Mouse (Mus musculus) limb, embryonic 10.5 days (tissue): ENCODE results near the gene AL732309.1. TPM values are rescaled to one million over a fixed set of nuclear protein-coding genes. Genes with fewer than 3 reads are reported as not detected.
"Not testable (repeated sequence)": the region's sequence is repeated elsewhere in the genome, so short reads cannot be mapped to it uniquely, and the experiment has no call there.

Experiments
- DNase-seq: peaks from one replicate; pipeline ENCODE4 v3.0.0-alpha.2; 2017; ENCODE audit warnings: low spot score
- H3K27ac ChIP-seq: fragments of 300-500 bp; sonication (generic); 2 replicates; pipeline ENCODE4 v1.5.1; 2016; ENCODE audit warnings: mild to moderate bottlenecking
- H3K27me3 ChIP-seq: fragments of 300-500 bp; sonication (generic); 2 replicates; pipeline ENCODE4 v1.6.1; 2016; ENCODE audit warnings: low read depth, mild to moderate bottlenecking; ENCODE audit not compliant: poor library complexity, severe bottlenecking
- H3K36me3 ChIP-seq: fragments of 300-500 bp; sonication (generic); 2 replicates; pipeline ENCODE4 v1.6.1; 2016; ENCODE audit warnings: mild to moderate bottlenecking, moderate library complexity
- H3K4me1 ChIP-seq: fragments of 300-500 bp; sonication (generic); 2 replicates; pipeline ENCODE4 v1.6.1; 2016
- H3K4me3 ChIP-seq: fragments of 300-500 bp; sonication (generic); 2 replicates; pipeline ENCODE4 v1.5.1; 2016; ENCODE audit warnings: mild to moderate bottlenecking, moderate library complexity
- H3K9me3 ChIP-seq: fragments of 300-500 bp; sonication (generic); replicated peaks from 2 replicates; pipeline ENCODE4 v1.6.1; 2016; ENCODE audit warnings: mild to moderate bottlenecking
- WGBS: fragments of 180-500 bp; shearing (Covaris S2); methylation state at CpG from one replicate; pipeline ENCODE4 v1.1.7; 2016; 5-methylcytosine and 5-hydroxymethylcytosine counted together
- polyA plus RNA-seq: library from polyadenylated mRNA; unstranded; fragments of >200 nt; fragmentation: Nextera tagmentation; extraction: Ambion mirVana; gene quantifications from 2 replicates; pipeline ENCODE4 v1.2.1, GENCODE M21; 2016

Gene AL732309.1
- polyA plus RNA-seq, 1 experiment from 2014 or later: 7.8 TPM

DNA sequence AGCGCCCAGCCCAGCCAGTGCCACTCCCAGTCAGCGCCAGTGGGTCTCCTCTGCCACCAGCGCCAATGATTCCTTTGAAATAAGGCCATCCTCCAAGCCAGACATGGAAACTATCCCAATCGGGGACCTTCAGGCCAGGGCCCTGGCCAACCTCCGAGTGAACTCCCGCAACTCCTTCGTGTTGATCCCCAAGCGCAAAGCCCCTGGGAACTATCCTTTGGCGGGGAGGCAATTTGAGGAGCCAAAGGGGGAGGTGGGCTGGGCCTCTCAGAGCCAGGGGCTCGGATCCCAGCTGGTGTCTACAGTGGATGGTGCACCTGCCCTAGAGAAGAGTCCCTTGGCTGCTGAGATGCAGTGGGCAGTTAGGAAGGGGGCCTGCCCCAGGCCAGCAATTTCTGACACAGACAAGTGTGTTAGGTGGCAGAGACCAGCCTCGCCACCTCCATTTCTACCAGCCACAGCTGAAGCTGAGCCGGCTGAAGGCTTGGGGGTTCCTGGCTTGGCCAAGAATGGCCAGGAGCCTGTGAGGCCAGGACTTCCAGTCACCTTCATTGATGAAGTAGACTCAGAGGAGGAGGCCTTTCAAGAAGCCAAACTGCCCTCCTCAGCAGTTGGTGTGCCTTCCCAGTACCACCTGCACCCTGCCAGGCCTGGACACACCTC lies 17.1 kb upstream of the AL732309.1 start:
- no peak overlapping the region; the same call in 1 of the 2 replicates for H3K27ac ChIP-seq
- H3K4me1 ChIP-seq: peaks cover 41% of the 10 kb centered on the region
- H3K4me3 ChIP-seq: peak overlapping the region; percentile 85
- 21% methylated on average over 12 of the region's 12 CpGs for WGBS
- peaks cover 8% of the 10 kb centered on the region for H3K36me3 ChIP-seq
- H3K9me3 ChIP-seq: no peaks in the 10 kb centered on the region
- peaks cover 29% of the 10 kb centered on the region for H3K27me3 ChIP-seq
- no peak for DNase-seq

DNA sequence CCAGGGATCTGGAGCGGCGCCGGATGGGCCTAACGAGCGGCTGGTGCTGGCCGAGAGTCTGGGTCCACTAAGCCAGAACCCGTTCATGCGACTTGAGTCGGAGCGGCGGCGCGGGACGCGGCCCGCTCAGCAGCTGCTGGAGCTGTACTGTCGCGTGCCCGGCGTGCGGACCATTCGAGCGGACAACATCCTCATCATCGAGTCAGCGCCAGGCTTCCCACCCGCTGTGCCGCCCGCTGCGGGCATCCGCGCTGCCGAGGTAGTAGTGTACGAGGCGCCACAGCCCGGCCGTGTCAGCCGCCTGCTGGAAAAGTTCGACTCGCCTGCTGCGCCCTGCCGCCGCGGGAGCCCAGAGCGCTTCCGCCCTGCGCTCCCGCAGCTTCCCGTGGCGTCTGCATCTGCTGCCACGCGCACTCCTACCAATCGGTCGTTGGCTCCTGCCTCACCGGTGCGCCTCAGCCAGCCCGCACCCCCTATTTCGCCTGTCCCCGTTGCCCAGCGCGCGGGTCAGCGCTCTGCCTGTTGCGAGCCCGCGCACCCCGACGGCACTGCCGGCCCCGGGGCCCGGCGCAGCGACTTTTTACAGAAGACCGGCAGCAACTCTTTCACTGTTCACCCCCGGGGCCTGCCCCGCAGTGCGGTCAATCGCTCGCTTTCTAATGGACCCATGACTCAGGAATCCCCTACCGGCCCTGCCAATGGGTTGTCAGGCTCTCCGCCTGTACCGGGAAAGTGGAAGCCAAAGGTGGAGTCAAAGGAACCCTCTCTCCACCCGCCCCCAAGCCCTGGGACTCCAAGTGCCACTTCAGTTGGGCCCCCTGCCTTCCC lies 16.3 kb upstream of the AL732309.1 start:
- Histone ChIP-seq H3K27me3 (peaks cover 29% of the 10 kb centered on the region), H3K4me1 (peaks cover 41% of the 10 kb centered on the region), H3K4me3 (peak overlapping the region; percentile 85), H3K9me3 (no peaks in the 10 kb centered on the region), H3K36me3 (peaks cover 1% of the 10 kb centered on the region), H3K27ac (peak overlapping the region; percentile 80)
- peak; percentile 58 for DNase-seq
- WGBS: under 1% methylated on average over 82 of the region's 82 CpGs

DNA sequence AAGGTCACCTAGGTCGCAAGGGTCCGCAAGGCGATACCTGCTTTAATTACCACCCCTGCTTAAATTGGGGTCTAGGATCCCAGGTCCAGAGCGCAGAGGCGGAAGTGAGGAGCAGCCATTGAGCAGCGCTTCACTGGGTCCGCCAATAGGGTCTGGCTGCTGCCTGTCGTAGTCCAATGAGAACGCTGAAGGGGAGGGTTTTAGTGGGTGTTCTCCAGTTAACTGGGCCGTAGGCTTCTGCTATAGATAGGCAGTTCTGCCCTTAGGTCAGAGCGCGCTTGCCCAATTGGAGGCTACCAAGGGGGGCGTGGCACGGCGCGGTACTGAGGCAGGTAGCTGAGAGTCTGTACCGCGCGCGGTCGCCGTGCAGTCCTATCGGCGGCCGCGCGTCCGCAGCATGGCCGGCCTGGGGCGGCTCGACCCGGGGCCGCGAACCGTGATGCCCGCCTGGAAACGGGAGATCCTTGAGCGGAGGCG lies 15.7 kb upstream of the AL732309.1 start, which contains the start of gene Tprn:
TSS of gene Tprn (plus strand) at position 328 of the 477 bp plus-strand sequence.
- under 1% methylated on average over 39 of the region's 39 CpGs for WGBS
- Histone ChIP-seq H3K27me3 (peaks cover 29% of the 10 kb centered on the region), H3K27ac (peak within 1 kb of the TSS; percentile 80), H3K4me3 (peak within 1 kb of the TSS; percentile 85), H3K9me3 (no peaks in the 10 kb centered on the region), H3K4me1 (peaks cover 41% of the 10 kb centered on the region), H3K36me3 (no peaks in the 10 kb centered on the region)
- DNase-seq: peak; percentile 90

DNA sequence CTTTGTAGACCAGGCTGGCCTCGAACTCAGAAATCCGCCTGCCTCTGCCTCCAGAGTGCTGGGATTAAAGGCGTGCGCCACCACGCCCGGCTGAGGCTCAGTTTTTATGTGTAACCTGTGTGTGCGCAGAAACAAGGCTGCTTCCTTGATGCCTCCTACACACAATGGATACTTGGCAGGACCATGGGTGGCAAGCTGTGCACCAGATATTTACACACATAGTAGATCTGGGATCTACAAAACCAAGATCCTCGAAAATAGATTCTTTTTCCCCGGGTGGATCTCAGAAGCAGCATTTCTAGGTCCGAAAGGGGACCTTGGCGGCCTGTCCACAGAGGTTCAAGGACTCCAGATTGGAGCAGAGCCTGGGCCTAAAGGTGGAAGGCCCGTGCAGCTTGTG lies 15.2 kb upstream of the AL732309.1 start:
- DNase-seq: no peak
- peaks cover 41% of the 10 kb centered on the region for H3K4me1 ChIP-seq
- H3K9me3 ChIP-seq: no peaks in the 10 kb centered on the region
- 50% methylated on average over 12 of the region's 12 CpGs for WGBS
- no peaks in the 10 kb centered on the region for H3K36me3 ChIP-seq
- peak overlapping the region; percentile 80 for H3K27ac ChIP-seq
- peak overlapping the region; percentile 85 for H3K4me3 ChIP-seq
- H3K27me3 ChIP-seq: peaks cover 29% of the 10 kb centered on the region

DNA sequence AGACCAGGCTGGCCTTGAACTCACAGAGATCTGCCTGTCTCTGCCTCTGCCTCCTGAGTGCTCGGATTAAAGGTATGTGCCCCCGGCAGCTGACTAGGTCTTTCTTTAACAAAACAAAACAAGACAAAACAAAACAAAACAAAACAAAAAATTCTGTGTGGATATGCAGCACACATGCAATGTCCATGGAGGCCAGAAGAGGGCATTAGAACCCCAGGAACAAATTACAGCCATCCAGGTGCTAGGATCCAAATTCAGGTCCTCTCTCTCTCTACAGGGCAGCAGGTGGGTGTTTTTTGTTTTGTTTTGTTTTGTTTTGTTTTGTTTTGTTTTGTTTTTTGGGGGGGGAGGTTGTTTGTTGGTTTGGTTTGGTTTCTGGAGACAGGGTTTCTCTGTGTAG lies 12.2 kb upstream of the AL732309.1 start:
- Histone ChIP-seq H3K4me1 (peaks cover 35% of the 10 kb centered on the region), H3K27ac (no peak overlapping the region), H3K27me3 (peaks cover 9% of the 10 kb centered on the region), H3K4me3 (no peak overlapping the region), H3K9me3 (no peaks in the 10 kb centered on the region), H3K36me3 (no peaks in the 10 kb centered on the region)
- DNase-seq: no peak
- WGBS: 69% methylated on average over 2 of the region's 2 CpGs

DNA sequence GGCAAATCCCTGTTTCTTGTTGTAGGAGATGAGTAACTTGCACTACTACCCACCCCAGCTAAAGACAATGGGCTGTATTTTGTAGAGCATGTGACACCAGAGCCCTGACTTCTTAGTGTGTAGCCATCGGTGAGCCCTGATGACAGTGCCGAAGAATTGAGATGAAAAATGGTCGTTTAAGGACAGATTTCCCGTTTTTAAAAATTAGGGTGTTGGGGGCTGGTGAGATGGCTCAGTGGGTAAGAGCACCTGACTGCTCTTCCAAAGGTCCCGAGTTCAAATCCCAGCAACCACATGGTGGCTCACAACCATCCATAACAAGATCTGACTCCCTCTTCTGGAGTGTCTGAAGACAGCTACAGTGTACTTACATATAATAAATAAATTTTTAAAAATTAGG lies 10.6 kb upstream of the AL732309.1 start:
- not testable (repeated sequence) for H3K27me3 ChIP-seq, DNase-seq, H3K4me3 ChIP-seq, H3K36me3 ChIP-seq, H3K27ac ChIP-seq, H3K9me3 ChIP-seq
- WGBS: 91% methylated on average over 5 of the region's 5 CpGs
- peaks cover 23% of the 10 kb centered on the region for H3K4me1 ChIP-seq

DNA sequence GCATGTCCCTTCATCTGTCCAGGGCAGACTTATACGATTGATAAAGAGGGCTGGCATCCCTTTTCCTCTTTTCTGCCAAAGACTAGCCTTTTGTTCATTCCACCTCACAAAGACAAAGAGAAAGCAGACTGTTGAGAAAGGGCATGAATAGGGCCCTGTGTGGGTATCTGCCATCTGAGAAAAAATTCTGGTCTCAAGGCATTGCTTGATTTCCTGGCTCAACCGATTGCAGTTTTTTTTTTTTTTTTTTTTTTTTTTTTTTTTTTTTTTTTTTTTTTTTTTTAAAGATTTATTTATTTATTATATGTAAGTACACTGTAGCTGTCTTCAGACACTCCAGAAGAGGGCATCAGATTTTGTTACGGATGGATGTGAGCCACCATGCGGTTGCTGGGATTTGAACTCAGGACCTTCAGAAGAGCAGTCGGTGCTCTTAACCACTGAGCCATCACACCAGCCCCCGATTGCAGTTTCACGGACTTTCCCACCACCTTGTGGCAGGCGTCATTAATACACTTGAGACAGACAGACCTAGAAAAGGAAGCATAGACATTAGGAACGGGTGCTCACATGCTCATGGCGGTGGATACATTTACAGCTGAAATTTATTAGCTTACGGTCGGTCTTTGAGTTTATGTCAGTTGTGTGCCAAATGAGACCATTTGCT lies 9.9 kb upstream of the AL732309.1 start:
- H3K27me3 ChIP-seq, H3K27ac ChIP-seq, DNase-seq, H3K9me3 ChIP-seq: not testable (repeated sequence)
- peaks cover 18% of the 10 kb centered on the region for H3K4me1 ChIP-seq
- WGBS: 68% methylated on average over 12 of the region's 12 CpGs
- H3K36me3 ChIP-seq: peaks cover 14% of the 10 kb centered on the region
- peak overlapping the region; percentile 79 for H3K4me3 ChIP-seq

DNA sequence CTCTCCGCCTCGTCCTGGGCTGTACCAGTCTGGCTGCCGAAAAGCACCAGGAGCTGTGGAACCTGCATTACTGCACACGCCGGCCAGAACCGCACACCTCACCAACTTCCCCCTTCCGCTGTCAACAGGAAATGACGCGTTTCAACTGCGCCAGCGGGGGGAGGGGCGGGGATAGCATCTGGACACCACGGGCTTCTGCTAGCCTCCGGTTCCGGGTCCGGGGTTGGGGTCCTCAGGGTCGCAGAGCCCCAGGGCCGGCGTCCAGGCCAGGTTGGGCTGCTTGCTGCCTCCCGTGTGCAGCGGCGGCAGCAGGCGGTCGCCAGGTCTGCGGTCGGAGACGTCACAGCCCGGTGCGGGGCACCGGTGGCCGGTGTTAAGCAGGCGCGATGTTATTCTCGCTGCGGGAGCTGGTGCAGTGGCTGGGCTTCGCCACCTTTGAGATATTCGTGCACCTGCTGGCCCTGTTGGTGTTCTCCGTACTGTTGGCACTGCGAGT lies 8.7 kb upstream of the AL732309.1 start, which contains the start of gene Tmem203:
TSS of gene Tmem203 (plus strand) at position 156 of the 496 bp plus-strand sequence.
- Histone ChIP-seq H3K4me3 (peak within 1 kb of the TSS; percentile 79), H3K27ac (peak within 1 kb of the TSS; percentile 92), H3K4me1 (peaks cover 18% of the 10 kb centered on the region), H3K27me3 (no peaks in the 10 kb centered on the region), H3K36me3 (peaks cover 26% of the 10 kb centered on the region), H3K9me3 (no peaks in the 10 kb centered on the region)
- under 1% methylated on average over 39 of the region's 39 CpGs for WGBS
- peak; percentile 99 for DNase-seq

DNA sequence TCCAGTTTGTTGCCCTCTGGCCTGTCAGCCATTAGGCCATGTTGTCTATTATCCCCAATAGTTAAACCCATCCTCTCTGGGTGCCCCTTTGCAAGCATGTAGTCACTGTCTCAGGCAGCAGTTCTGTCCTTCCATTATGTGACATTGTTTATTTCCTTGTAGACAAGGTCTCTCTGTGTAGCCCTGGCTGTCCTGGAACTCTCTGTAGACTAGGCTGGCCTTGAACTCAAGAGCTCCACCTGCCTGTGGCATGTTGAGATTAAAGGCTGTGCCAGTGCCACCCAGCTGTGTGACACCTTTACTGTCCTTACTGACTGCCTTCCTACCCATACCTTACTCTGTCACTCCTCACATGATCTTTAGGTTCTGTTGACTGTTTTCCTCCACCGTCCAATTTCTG lies 5.7 kb upstream of the AL732309.1 start:
- WGBS: 83% methylated on average over 1 of the region's 1 CpGs
- Histone ChIP-seq H3K4me1 (peaks cover 18% of the 10 kb centered on the region), H3K27ac (no peak overlapping the region), H3K36me3 (peaks cover 56% of the 10 kb centered on the region), H3K4me3 (no peak overlapping the region), H3K27me3 (no peaks in the 10 kb centered on the region), H3K9me3 (no peaks in the 10 kb centered on the region)
- DNase-seq: no peak

DNA sequence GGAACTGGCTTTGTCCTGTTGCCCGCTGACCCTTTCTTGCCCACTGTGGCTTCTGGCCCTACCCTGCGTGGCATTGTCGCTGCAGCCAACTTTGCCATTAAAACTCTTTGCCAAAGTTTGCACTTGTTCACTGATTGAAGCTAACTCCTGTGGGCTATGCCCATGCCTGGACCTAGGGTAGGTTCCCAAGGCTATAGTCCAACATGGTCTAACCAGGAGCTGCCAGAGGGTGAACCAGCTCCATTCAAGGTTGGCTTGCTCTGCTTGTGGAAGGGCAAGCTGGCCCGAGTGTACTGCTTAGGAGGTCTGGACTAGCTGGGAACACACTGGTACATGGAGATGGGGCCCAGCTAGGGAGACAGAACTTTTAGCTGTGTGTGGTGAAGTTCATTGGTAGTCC lies 2.5 kb downstream of the AL732309.1 start:
- H3K36me3 ChIP-seq: peaks cover 43% of the 10 kb centered on the region
- WGBS: 87% methylated on average over 4 of the region's 4 CpGs
- no peak for DNase-seq
- H3K4me1 ChIP-seq: peaks cover 31% of the 10 kb centered on the region
- no peak overlapping the region for H3K27ac ChIP-seq
- peaks cover 39% of the 10 kb centered on the region for H3K27me3 ChIP-seq
- no peak overlapping the region for H3K4me3 ChIP-seq
- H3K9me3 ChIP-seq: no peaks in the 10 kb centered on the region

DNA sequence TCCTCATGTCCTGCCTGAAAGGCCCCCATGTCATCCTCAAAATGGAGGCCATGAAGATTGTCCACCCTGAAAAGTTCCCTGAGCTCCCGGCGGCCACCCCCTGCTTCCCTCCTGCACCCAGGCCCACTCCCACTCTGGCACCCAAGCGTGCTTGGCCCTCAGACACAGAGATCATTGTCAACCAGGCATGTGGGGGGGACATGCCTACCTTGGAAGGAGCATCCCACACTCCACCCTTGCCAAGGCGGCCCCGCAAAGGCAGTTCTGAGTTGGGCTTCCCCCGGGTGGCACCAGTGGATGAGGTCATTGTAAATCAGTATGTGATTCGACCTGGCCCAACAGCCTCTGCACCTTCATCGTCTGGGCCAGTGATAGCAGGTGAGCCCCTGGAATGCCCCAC lies 3.3 kb downstream of the AL732309.1 start:
- Histone ChIP-seq H3K9me3 (no peaks in the 10 kb centered on the region), H3K36me3 (peaks cover 35% of the 10 kb centered on the region), H3K4me3 (peak overlapping the region; percentile 63), H3K27me3 (peaks cover 44% of the 10 kb centered on the region), H3K27ac (peak overlapping the region; percentile 47; the same call in 1 of the 2 replicates), H3K4me1 (peaks cover 31% of the 10 kb centered on the region)
- 72% methylated on average over 8 of the region's 8 CpGs for WGBS
- no peak for DNase-seq

DNA sequence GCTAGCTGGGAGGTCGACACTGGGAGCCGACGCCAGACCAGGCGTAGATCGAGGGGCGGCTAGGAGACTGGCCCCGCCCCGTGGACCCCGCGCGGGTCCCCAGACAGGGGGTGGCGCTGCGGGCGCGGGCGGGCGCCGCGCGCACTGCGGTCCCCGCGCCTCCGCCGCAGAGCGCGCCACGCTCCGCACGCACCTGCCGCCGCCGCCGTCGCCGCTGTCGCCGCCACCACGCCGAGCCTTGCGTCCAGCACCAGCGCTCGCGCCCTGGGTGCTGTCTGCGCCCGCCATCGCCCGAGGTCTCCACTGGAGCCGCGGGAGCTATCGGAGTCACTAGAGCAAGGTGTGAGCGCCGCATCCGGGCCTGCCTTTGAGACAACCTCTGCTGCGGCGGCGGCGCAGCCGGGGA lies 4.6 kb downstream of the AL732309.1 start, which contains the start of the genes Rnf208 and Cysrt1:
TSS of gene Rnf208 (plus strand) at position 155 of the 406 bp plus-strand sequence.
TSS of gene Cysrt1 (minus strand) at position 352 of the 406 bp plus-strand sequence.
- under 1% methylated on average over 59 of the region's 59 CpGs for WGBS

More for the DNA sequence above, 4.6 kb downstream of the AL732309.1 start, which contains the start of the genes Rnf208 and Cysrt1:
- Histone ChIP-seq H3K36me3 (peaks cover 22% of the 10 kb centered on the region), H3K4me1 (peaks cover 31% of the 10 kb centered on the region), H3K9me3 (no peaks in the 10 kb centered on the region), H3K27me3 (peaks cover 48% of the 10 kb centered on the region), H3K4me3 (peak within 1 kb of the TSS; percentile 63), H3K27ac (peak within 1 kb of the TSS; percentile 71)
- DNase-seq: peak; percentile 43
